Mouse (Mus musculus): ENCODE data around the gene Pex14. TPM values are rescaled to one million over a fixed set of nuclear protein-coding genes. Genes with fewer than 3 reads are reported as not detected.
A peak's percentile ranks its signal among the peaks of the same experiment; 100 is the strongest.

Gene Pex14
- 44.1 and 44.6 TPM in 2 replicates for polyA plus RNA-seq (2015; fragmentation: Nextera tagmentation; extraction: Ambion mirVana)

DNA sequence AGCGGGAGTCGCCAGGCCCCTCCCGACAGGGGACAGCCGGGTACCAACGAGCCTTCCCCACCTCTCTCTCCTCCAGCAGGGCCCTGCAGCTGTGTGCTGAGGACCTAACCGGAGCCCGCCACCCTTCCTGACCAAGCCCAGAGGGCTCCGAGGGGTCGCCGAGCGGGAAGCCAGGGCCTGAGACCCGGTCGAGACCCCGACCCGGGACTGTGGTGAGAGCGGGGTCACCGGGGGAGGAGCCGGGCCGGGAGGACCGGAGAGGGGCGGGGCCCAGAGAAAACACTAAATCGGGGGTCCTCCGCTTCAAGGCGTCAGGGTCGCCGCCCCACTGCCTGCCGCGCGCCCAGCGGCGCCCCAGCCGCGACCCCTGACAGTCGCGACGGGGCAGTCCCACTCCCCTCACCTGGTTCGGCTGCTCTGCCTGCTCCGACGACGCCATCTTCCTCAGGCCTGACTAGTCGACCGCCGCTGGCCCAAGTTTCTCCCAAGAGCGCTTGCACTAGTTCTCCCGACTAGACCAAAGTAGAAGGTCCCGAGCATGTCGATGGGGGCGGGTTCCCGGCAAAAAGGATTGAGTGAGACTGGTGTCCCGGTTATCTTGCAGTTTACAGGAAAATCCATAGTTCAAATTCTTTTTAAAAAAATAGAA is at the start of gene Pex14:
Pex14 (minus strand) TSS at position 508 of the 649 bp plus-strand sequence.
- H3K27me3 ChIP-seq (ENCODE audit: control insufficient read depth, insufficient read depth, low read length), result no peaks in the 10 kb centered on the region
- peak within 1 kb of the TSS; percentile 91 for H3K9ac ChIP-seq (ENCODE audit: low read length)
- peaks cover 12% of the 10 kb centered on the region for H3K4me1 ChIP-seq (ENCODE audit: control insufficient read depth, insufficient read depth, low read length)
- no peaks in the 10 kb centered on the region for H3K36me3 ChIP-seq (ENCODE audit: control insufficient read depth, insufficient read depth)
- H3K4me3 ChIP-seq (ENCODE audit: low read length), result peak within 1 kb of the TSS; percentile 88
- H3K27ac ChIP-seq (ENCODE audit: low read length), result peak within 1 kb of the TSS; percentile 53
- under 1% methylated on average over 50 of the region's 50 CpGs for WGBS
- no peaks in the 10 kb centered on the region for H3K9me3 ChIP-seq (replicated peaks; ENCODE audit: control insufficient read depth, low read length)
- H3K4me2 ChIP-seq (ENCODE audit: low read depth, low read length), result peak within 1 kb of the TSS; percentile 95
- ATAC-seq (replicated peaks; ENCODE audit: extremely low read depth, insufficient read depth, low FRiP score), result peak; percentile 68

DNA sequence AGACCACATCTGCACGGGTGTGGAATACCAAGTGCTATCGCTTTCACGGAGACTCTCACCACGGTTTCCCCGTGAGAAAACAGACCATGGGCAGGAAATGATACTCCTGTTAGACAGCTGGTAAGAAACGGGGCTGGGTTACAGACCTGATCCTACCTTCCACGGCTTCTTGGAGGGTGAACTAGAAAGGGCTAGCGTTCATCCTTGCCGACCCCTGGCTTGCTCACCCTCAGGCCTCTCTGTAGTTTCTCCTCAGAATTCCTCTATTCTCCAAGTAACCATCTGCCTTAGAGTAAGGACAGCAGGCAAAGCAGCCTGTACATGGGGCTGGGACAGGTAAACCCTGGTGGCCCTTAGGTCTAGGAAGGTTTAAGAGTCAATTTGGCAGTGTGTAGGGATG is 49.5 kb upstream of the Pex14 start:
- 84% methylated on average over 9 of the region's 9 CpGs for WGBS
- no peak overlapping the region for H3K9ac ChIP-seq (ENCODE audit: low read length)
- H3K36me3 ChIP-seq (ENCODE audit: control insufficient read depth, insufficient read depth), result peaks cover 32% of the 10 kb centered on the region
- no peak overlapping the region for H3K4me2 ChIP-seq (ENCODE audit: low read depth, low read length)
- H3K9me3 ChIP-seq (replicated peaks; ENCODE audit: control insufficient read depth, low read length), result no peaks in the 10 kb centered on the region
- no peaks in the 10 kb centered on the region for H3K4me1 ChIP-seq (ENCODE audit: control insufficient read depth, insufficient read depth, low read length)
- ATAC-seq (replicated peaks; ENCODE audit: extremely low read depth, insufficient read depth, low FRiP score), result no peak
- H3K27ac ChIP-seq (ENCODE audit: low read length), result no peak overlapping the region
- H3K4me3 ChIP-seq (ENCODE audit: low read length), result no peak overlapping the region
- no peaks in the 10 kb centered on the region for H3K27me3 ChIP-seq (ENCODE audit: control insufficient read depth, insufficient read depth, low read length)

DNA sequence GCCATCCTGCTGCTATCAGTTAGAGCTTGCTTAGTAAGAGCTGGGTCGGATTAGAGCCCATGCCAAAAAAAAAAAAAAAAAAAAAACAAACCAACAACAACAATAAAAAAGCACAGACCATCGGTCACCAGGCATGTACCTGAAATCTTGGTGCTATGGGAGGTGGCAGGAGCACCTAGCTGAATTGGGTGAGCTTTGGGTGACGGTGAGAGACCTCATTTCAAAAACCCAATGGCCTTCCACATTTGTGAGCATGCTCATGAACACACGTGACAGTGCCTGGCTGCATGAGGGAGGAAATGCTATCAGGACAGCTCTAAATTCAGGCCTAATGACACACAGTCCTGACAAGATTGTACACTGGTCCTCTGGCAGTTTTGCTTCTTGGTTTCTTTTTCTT is 48.4 kb upstream of the Pex14 start:
- 66% methylated on average over 4 of the region's 4 CpGs for WGBS
- H3K27me3 ChIP-seq (ENCODE audit: control insufficient read depth, insufficient read depth, low read length), result no peaks in the 10 kb centered on the region
- H3K4me3 ChIP-seq (ENCODE audit: low read length), result no peak overlapping the region
- H3K9ac ChIP-seq (ENCODE audit: low read length), result no peak overlapping the region
- H3K4me1 ChIP-seq (ENCODE audit: control insufficient read depth, insufficient read depth, low read length), result no peaks in the 10 kb centered on the region
- no peak overlapping the region for H3K27ac ChIP-seq (ENCODE audit: low read length)
- no peak for ATAC-seq (replicated peaks; ENCODE audit: extremely low read depth, insufficient read depth, low FRiP score)
- H3K4me2 ChIP-seq (ENCODE audit: low read depth, low read length), result no peak overlapping the region
- no peaks in the 10 kb centered on the region for H3K9me3 ChIP-seq (replicated peaks; ENCODE audit: control insufficient read depth, low read length)
- peaks cover 22% of the 10 kb centered on the region for H3K36me3 ChIP-seq (ENCODE audit: control insufficient read depth, insufficient read depth)

DNA sequence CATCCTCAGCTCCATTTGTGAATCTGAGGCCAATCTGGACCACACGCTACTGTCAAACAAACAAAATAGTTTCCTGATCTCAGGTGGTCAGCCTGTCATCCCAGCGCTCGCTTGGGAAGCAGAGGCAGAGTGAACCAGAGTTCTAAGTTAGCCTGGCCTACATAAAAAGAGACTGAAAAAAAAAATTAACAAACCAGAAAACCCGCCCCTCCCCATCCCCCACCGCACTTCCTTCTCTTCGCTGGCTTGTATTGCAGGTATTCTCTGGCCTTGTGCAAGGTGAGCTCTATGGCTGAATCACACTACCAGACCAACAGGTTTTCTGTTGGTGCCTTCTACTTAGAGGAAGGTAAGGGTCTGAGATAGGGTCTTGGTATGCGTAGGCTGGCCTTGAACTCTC is 47.9 kb upstream of the Pex14 start:
- Histone ChIP-seq H3K27ac (ENCODE audit: low read length) (no peak overlapping the region), H3K4me1 (ENCODE audit: control insufficient read depth, insufficient read depth, low read length) (no peaks in the 10 kb centered on the region), H3K27me3 (ENCODE audit: control insufficient read depth, insufficient read depth, low read length) (no peaks in the 10 kb centered on the region), H3K4me2 (ENCODE audit: low read depth, low read length) (no peak overlapping the region), H3K4me3 (ENCODE audit: low read length) (no peak overlapping the region), H3K9ac (ENCODE audit: low read length) (no peak overlapping the region), H3K9me3 (replicated peaks; ENCODE audit: control insufficient read depth, low read length) (no peaks in the 10 kb centered on the region), H3K36me3 (ENCODE audit: control insufficient read depth, insufficient read depth) (peaks cover 17% of the 10 kb centered on the region)
- 79% methylated on average over 7 of the region's 7 CpGs for WGBS
- no peak for ATAC-seq (replicated peaks; ENCODE audit: extremely low read depth, insufficient read depth, low FRiP score)

DNA sequence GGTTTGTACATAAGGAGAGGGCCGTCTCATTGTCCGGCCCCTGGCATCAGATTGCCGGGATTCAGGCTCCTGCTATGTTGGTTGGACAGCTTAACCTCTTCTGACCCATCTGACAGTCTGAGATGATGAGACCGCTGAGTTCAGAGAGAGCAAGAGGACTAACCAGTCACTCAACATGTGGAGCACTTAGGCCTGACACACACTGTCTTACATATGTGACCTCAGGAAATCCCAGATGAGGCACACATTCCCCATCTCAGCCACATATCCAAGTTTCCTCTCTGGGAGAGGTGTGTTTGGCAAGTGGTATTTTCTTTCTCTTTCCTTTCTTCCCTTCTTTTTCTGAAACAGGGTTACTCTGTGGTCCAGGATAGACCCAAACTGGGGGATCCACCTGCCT is 45.5 kb upstream of the Pex14 start:
- H3K4me3 ChIP-seq (ENCODE audit: low read length), result no peak overlapping the region
- H3K9me3 ChIP-seq (replicated peaks; ENCODE audit: control insufficient read depth, low read length), result no peaks in the 10 kb centered on the region
- no peaks in the 10 kb centered on the region for H3K27me3 ChIP-seq (ENCODE audit: control insufficient read depth, insufficient read depth, low read length)
- 77% methylated on average over 4 of the region's 4 CpGs for WGBS
- no peak overlapping the region for H3K27ac ChIP-seq (ENCODE audit: low read length)
- no peak overlapping the region for H3K4me2 ChIP-seq (ENCODE audit: low read depth, low read length)
- H3K9ac ChIP-seq (ENCODE audit: low read length), result no peak overlapping the region
- no peak; the same call in 1 of the 2 replicates for ATAC-seq (replicated peaks; ENCODE audit: extremely low read depth, insufficient read depth, low FRiP score)
- H3K4me1 ChIP-seq (ENCODE audit: control insufficient read depth, insufficient read depth, low read length), result no peaks in the 10 kb centered on the region
- H3K36me3 ChIP-seq (ENCODE audit: control insufficient read depth, insufficient read depth), result no peaks in the 10 kb centered on the region

DNA sequence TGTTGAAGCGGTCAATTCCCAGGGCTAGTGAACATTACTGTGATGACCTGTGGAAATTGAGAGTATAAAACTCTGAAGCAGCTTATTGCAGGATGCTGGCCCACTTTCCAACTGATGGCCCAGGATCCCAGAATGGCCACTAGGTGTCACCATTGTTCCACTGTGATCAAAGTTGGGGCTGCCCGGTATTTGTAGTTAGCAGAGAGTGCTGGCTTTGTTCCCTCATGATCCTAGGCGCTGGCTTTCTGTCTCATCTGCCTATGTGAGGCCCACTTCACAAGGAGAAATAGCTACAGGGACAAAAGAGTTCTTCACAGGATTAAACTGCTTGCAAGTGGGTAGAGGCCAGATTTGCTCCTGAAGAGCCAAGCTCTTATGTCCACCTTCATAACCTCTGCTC is 44.8 kb upstream of the Pex14 start:
- no peaks in the 10 kb centered on the region for H3K36me3 ChIP-seq (ENCODE audit: control insufficient read depth, insufficient read depth)
- peak; percentile 72 for ATAC-seq (replicated peaks; ENCODE audit: extremely low read depth, insufficient read depth, low FRiP score)

DNA sequence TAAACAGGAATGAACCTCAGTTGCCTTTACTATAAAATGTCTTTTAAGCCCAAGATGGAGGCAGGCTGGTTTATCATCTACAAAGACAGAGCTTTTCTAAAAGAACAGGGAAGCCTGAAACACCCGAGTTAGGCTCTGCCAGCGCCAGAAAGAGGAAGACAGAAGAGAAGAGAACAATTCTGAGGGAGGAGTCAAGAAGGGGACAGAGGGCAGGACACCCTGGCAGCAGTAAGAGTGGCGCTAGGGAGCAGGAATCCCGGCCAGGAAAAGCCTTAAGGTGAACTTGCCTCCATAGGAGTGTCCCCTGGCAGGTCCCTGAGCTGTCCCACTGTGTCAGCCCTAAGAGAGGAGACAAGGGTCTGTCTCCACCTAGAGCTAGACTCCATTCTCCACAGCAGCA is 43.9 kb upstream of the Pex14 start:
- H3K27me3 ChIP-seq (ENCODE audit: control insufficient read depth, insufficient read depth, low read length), result no peaks in the 10 kb centered on the region
- H3K9me3 ChIP-seq (replicated peaks; ENCODE audit: control insufficient read depth, low read length), result no peaks in the 10 kb centered on the region
- no peak for ATAC-seq (replicated peaks; ENCODE audit: extremely low read depth, insufficient read depth, low FRiP score)
- no peak overlapping the region for H3K27ac ChIP-seq (ENCODE audit: low read length)
- H3K4me1 ChIP-seq (ENCODE audit: control insufficient read depth, insufficient read depth, low read length), result no peaks in the 10 kb centered on the region
- 24% methylated on average over 4 of the region's 4 CpGs for WGBS
- no peak overlapping the region for H3K4me3 ChIP-seq (ENCODE audit: low read length)
- no peak overlapping the region for H3K9ac ChIP-seq (ENCODE audit: low read length)
- H3K36me3 ChIP-seq (ENCODE audit: control insufficient read depth, insufficient read depth), result no peaks in the 10 kb centered on the region
- H3K4me2 ChIP-seq (ENCODE audit: low read depth, low read length), result no peak overlapping the region

More for the DNA sequence above, 44.8 kb upstream of the Pex14 start:
- no peak overlapping the region for H3K9ac ChIP-seq (ENCODE audit: low read length)
- no peaks in the 10 kb centered on the region for H3K9me3 ChIP-seq (replicated peaks; ENCODE audit: control insufficient read depth, low read length)
- H3K4me2 ChIP-seq (ENCODE audit: low read depth, low read length), result no peak overlapping the region
- no peaks in the 10 kb centered on the region for H3K27me3 ChIP-seq (ENCODE audit: control insufficient read depth, insufficient read depth, low read length)
- no peak overlapping the region for H3K4me3 ChIP-seq (ENCODE audit: low read length)
- no peaks in the 10 kb centered on the region for H3K4me1 ChIP-seq (ENCODE audit: control insufficient read depth, insufficient read depth, low read length)
- WGBS, result 2% methylated on average over 3 of the region's 3 CpGs
- H3K27ac ChIP-seq (ENCODE audit: low read length), result no peak overlapping the region

DNA sequence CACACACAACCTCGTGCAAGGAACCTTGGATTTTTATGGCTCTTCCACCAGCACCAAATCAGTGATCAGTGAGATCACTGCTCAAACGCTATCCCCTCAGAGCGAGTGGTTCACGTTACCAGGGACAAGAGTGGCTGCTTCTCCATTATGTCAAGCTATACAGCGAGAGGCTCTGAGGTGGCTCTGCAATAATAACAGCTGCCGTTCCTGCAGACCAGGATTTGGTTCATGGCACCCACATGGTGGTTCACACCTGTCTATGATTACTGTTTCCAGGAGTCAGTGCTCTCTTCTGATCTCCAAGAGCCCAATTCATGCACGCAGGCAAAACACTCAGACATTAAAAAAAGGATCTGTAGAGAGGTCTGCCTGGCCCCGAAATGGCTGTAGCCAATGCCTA is 38.8 kb upstream of the Pex14 start:
- H3K9me3 ChIP-seq (replicated peaks; ENCODE audit: control insufficient read depth, low read length), result no peaks in the 10 kb centered on the region
- no peak for ATAC-seq (replicated peaks; ENCODE audit: extremely low read depth, insufficient read depth, low FRiP score)
- H3K27me3 ChIP-seq (ENCODE audit: control insufficient read depth, insufficient read depth, low read length), result no peaks in the 10 kb centered on the region
- no peaks in the 10 kb centered on the region for H3K36me3 ChIP-seq (ENCODE audit: control insufficient read depth, insufficient read depth)
- no peak overlapping the region for H3K27ac ChIP-seq (ENCODE audit: low read length)
- 79% methylated on average over 8 of the region's 8 CpGs for WGBS
- H3K4me1 ChIP-seq (ENCODE audit: control insufficient read depth, insufficient read depth, low read length), result 0 out of 2 replicates have a peak, but pooled peaks cover 2% of the 10 kb centered on the region
- no peak overlapping the region for H3K4me2 ChIP-seq (ENCODE audit: low read depth, low read length)
- no peak overlapping the region for H3K4me3 ChIP-seq (ENCODE audit: low read length)
- no peak overlapping the region for H3K9ac ChIP-seq (ENCODE audit: low read length)

DNA sequence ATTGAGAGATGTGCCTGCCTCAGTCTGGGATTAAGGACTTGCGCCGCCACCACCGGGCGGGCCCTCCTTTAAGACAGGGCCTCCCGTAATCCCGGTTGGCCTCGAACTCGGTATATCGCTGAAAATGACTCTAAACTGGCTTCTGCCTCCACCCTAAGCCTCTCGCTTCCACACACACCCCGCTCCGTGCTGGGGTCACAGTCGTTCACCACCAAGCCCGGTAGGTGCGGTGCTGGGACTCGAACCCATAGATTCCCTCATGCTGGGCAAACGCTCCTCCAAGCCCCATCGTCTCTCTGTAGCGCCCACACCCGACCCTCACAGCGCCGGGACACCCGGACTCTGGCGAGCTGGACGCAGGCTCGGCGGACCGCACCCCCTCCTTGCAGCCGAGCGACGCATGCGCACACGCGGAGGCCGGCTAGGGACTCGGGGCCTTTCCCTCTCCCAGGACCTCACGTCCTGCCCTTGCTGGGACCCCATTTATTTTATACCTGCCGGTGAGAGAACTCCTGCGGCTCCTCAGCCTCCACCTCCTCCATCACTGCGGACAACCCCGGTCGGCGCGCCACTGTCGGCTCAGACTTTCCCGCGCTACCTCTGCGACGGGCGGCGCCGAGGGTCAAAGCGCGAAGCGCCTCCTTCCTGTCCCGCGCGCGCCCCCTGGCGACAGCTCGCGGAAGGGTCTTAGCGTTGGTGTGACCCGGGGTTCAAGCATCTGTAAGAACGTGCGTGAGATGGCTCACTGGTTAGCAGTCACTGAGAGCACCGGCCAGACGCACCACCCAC is 37.5 kb upstream of the Pex14 start, which contains the start of gene Cenps:
Cenps (minus strand) TSS at position 648 of the 789 bp plus-strand sequence.
- Histone ChIP-seq H3K36me3 (ENCODE audit: control insufficient read depth, insufficient read depth) (no peaks in the 10 kb centered on the region), H3K9ac (ENCODE audit: low read length) (peak within 1 kb of the TSS; percentile 88), H3K4me3 (ENCODE audit: low read length) (peak within 1 kb of the TSS; percentile 77), H3K9me3 (replicated peaks; ENCODE audit: control insufficient read depth, low read length) (no peaks in the 10 kb centered on the region), H3K27ac (ENCODE audit: low read length) (peak within 1 kb of the TSS; percentile 87), H3K27me3 (ENCODE audit: control insufficient read depth, insufficient read depth, low read length) (no peaks in the 10 kb centered on the region), H3K4me1 (ENCODE audit: control insufficient read depth, insufficient read depth, low read length) (0 out of 2 replicates have a peak, but pooled peaks cover 2% of the 10 kb centered on the region), H3K4me2 (ENCODE audit: low read depth, low read length) (peak within 1 kb of the TSS; percentile 89)
- peak; percentile 93 for ATAC-seq (replicated peaks; ENCODE audit: extremely low read depth, insufficient read depth, low FRiP score)
- WGBS, result 2% methylated on average over 68 of the region's 68 CpGs
